Mouse (Mus musculus) left cerebral cortex, postnatal 10 days (tissue): Measurements from ENCODE around the gene Mrps5. TPM values are rescaled to one million over a fixed set of nuclear protein-coding genes. Genes with fewer than 3 reads are reported as not detected.

Source experiments
- DNase-seq, 2 experiments: peaks; one replicate each; pipeline ENCODE4 v3.0.0; 2021 to 2022; ENCODE audit warnings: low spot score in 2 of 2, mixed read lengths in 1 of 2; ENCODE audit errors: extremely low spot score in 1 of 2
- intact Hi-C: fragments of 180-260 bp; cut with DNase I; formaldehyde crosslinking; loops from one replicate; pipeline ENCODE4 v1.15.1; 2025
- total RNA-seq, 2 experiments: library from RNA; stranded (reverse); gene quantifications; 2 replicates each; pipeline ENCODE4 v1.2.3; 2021

The Mrps5 gene
- total RNA-seq, 2 experiments from 2014 or later: 90.7 to 100.0 TPM

GRCm38 (mm10) chr2:127655419-127655818 is 68.4 kb downstream of the Mrps5 start:
- no peak for DNase-seq
- intact Hi-C loops: no loop called here

- DNase-seq: peak in 1 of 2 experiments; percentile 69
- intact Hi-C loops: no loop called here
These were observed 69.2 kb downstream of the Mrps5 start, which contains the start of gene Mal for GRCm38 (mm10) chr2:127656086-127656720. Mal (minus strand) TSS chr2:127656695.

Other genes with a start within 250 kb of the Mrps5 start
- not detected for gene Astl, start 248.6 kb upstream of the Mrps5 start, total RNA-seq
- under 1 TPM; 0.45 to 0.81 TPM for gene Adra2b, start 224.0 kb upstream of the Mrps5 start, total RNA-seq
- under 1 TPM; 0.39 to 0.49 TPM for gene Gpat2, start 162.0 kb upstream of the Mrps5 start, total RNA-seq
- gene Fahd2a, start 142.7 kb upstream of the Mrps5 start, total RNA-seq: 10 to 100 TPM; 15.6 to 18.6 TPM
- gene Kcnip3, start 65.1 kb upstream of the Mrps5 start, total RNA-seq: 10 to 100 TPM; 61.7 to 67.9 TPM
- gene Prom2, start 45.8 kb upstream of the Mrps5 start, total RNA-seq: under 1 TPM in 1 of 2 experiments, not detected in 1; 0.11 TPM
- 1 to 10 TPM; 8.0 to 9.3 TPM for gene Zfp661, start 128 bp upstream of the Mrps5 start, total RNA-seq
- gene Mal, start 69.5 kb downstream of the Mrps5 start, total RNA-seq: 1 to 10 TPM; 3.9 to 7.9 TPM
- under 1 TPM; 0.79 to 0.88 TPM for gene Mall, start 142.7 kb downstream of the Mrps5 start, total RNA-seq
- gene Nphp1, start 201.7 kb downstream of the Mrps5 start, total RNA-seq: 10 to 100 TPM; 15.6 to 16.6 TPM
- gene Mtln, start 205.3 kb downstream of the Mrps5 start, total RNA-seq: 10 to 100 TPM; 39.5 to 43.4 TPM
- gene Bub1, start 244.6 kb downstream of the Mrps5 start, total RNA-seq: 1 to 10 TPM; 1.2 to 2.3 TPM